Mouse (Mus musculus) cerebellum, postnatal 25 days (tissue): ENCODE measurements around the gene Cdh13.
"Not testable (repeated sequence)": the region's sequence is repeated elsewhere in the genome, so short reads cannot be mapped to it uniquely, and the experiment has no call there.

Experiments used
- DNase-seq, 2 experiments: peaks; one replicate each; pipeline ENCODE4 v3.0.0; 2021; ENCODE audit warnings: mixed read lengths in 2 of 2

The Cdh13 gene

DNA sequence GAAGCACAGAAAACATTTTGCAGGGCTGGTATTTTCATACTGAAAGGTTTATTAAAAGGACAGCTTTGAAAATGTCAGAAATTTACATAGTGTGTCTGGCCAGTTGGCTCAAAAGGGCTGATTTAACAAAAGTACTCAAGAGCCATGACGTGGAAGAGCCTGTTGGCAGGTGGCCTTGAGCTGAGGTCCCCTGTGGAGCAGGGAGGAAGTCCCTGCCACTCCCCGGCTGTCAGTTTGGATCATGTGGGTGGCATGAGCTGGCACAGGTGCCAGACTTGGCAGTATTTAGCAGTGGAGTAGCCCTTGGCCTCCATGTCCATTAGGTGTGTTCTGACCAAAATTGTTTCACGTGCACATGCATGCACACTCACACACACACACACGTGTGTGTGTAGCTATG lies 1001.4 kb downstream of the Cdh13 start:
- DNase-seq: peak; percentile 97

DNA sequence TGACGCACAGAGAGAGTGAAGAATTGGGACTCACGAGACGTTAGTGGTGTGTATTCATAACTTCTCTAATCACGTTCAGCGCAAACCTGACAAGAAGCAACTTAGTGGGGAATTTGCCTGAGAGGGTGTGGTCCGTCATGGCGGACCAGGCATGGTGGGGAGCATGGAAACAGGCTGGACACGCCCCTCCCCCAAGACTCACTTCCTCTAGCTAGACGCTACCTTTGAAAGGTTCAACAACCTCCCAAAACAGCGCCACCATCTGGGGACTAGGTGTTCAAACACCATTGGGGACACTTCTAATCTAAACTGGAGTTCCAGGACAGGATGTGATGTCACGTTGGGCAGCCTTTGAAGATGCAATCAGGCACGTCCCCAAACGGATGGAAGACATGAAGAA lies 1011.9 kb downstream of the Cdh13 start:
- no peak for DNase-seq

DNA sequence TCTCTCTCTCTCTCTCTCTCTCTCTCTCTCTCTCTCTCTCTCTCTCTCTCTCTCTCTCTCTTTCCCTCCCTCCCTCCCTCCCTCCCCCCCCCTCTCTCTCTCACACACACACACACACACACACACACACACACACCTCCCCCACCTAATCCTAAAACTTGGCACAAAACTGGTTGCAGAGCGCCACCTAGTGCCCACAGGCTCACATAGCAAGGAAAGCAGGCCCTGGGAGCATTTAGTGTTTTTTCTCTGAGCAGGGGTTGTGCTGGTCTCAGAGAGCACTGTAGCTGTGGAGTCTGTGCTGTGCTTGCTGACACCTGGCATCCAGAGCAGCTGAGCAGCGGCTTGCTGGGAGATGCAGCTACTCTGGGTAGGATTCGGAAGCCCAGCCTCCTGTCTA lies 1014.2 kb downstream of the Cdh13 start:
- DNase-seq: peak; percentile 59 to 65

DNA sequence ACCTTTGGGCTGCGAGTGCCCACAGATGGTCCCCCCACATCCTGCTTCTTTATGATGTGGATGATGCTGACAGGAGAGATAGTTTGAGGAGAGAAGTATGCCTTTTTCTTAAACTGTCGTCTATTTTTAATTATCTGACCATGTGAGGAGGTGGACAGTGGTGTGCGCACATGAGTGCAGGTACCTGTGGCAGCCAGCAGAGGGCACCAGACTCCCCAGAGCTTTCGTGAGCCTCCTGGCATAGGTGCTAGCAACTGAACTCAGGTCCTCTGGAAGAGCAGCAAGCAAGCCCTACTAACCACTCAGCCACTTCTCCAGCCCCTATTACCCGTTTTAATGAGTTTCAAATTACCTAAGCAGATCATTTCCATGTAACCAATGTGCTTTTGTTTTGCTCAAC lies 1016.8 kb downstream of the Cdh13 start:
- no peak for DNase-seq

DNA sequence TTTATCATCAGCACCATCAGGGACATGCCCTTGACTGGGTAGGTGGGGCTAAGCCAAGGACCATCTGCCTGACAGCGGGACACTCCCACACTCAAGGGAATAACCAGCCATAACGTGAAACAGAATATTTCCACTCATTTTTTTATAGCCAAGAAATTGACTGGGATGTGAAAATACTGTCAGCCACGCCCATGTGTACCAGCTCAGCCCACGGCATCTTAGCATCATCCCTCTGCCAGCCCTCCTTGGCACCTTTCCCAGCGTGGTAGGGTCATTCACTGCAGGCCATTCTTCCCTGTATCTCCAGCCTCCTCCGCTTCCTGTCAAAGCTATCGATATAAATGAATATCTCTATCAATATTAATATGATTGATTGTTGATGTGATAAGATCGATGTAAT lies 1020.7 kb downstream of the Cdh13 start:
- peak in 1 of 2 experiments; percentile 42 for DNase-seq

DNA sequence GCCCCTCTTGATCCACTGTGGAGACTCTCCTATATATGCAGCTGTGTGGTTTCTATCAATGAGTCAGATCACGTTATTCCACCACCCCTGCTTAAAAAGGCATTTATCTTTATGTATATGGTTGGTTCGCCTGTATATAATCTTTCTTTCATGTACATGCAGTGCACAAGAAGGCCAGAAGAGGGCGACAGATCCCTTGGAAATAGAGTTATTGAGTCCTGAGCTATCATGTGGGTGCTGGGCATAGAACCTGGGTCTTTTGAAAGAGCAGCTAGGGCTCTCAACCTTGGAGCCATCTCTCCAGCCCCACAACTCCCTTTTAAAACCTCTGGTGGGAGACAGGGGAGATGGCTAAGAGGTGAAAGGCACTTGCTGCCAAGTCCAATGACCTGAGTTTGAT lies 1027.9 kb downstream of the Cdh13 start:
- peak in 1 of 2 experiments; percentile 32 for DNase-seq

DNA sequence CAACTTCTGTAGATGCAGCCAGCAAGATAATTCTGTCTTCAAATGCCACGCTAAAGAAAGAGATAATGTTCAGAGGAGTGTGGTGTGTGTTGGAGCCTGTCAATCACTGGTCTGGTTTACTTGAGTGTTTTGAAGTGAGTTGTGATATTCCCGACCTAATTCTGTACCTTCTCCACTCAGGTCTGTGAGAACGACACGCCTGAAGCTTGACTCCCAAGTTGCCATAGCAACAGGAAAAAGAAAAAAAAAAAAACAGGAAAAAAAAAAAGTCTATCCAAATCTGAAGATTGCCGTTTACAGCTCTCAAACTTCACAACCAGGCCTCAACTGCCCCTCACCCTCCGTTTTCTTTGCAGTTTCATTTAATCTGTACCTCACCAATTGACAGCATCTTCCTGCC lies 1039.7 kb downstream of the Cdh13 start:
- no peak for DNase-seq

DNA sequence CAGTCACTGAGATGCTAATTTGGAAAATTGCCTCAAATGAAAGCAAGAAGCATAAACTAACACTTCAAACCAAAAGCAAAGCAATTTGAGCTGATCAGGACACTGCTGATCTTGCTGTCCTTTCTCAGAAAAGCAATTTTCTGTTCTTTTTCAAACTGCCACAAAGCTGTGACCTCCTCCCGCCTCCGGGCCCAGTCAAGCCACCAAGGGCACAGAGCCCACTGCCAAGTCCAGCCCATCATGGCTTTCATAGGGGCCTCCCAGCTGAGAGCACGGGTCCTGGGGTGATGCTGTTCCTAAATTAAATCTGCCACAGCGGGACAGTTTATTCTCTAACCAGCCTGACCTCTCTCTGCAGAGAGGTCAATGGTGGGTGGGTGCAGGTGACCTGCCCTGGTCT lies 1056.0 kb downstream of the Cdh13 start:
- no peak for DNase-seq

DNA sequence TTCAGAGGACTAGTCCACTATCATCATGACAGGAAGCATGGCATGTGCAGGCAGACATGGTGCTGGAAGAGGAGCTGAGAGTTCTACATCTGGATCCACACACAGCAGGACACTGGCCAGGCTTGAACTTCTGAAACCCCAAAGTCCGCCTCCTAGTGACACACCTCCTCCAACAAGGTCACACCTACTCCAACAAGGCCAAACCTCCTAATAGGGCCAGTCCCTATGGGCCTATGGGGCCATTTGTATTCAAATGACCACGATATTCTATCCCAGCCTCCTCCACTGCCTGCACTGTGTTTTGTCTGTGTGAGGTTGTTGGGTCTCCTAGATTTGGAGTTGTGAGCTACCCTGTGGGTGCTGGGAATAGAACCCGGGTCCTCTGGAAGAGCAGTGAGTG lies 1060.1 kb downstream of the Cdh13 start:
- no peak for DNase-seq

DNA sequence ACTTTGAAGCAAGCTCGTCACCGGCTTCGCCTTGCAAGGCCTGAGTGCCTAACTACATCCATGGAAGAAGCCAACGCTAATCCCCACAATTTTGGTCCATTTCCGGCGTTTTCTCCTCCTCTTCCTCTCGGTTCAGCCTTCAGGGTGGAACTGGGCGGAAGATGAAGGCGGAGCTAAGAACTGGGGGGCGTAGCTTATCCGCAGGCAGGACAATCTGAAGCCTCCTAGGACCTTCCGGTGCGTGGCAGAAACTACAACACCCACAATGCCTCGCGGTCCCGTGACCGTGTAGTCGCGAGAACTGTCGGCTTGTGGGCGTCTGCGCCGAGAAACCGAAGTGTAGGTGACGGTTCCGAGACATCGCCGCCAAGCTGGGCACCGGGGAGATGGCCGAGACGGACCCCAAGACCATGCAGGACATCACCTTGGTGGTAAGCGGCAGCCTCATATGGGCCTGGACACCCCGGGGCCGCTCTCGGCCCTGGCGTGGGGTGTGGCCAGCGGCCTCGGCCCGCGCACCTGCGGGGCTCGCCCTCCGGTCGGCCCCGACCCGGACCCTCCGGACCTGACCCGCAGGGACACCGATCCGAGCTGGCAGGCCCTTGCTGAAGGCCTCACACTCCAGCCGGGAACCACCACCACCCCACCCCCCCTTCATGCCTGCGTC lies 1060.8 kb downstream of the Cdh13 start, which contains the start of gene Hsbp1:
Hsbp1 (plus strand) TSS at position 299 of the 667 bp plus-strand sequence.
- peak; percentile 95 to 98 for DNase-seq

DNA sequence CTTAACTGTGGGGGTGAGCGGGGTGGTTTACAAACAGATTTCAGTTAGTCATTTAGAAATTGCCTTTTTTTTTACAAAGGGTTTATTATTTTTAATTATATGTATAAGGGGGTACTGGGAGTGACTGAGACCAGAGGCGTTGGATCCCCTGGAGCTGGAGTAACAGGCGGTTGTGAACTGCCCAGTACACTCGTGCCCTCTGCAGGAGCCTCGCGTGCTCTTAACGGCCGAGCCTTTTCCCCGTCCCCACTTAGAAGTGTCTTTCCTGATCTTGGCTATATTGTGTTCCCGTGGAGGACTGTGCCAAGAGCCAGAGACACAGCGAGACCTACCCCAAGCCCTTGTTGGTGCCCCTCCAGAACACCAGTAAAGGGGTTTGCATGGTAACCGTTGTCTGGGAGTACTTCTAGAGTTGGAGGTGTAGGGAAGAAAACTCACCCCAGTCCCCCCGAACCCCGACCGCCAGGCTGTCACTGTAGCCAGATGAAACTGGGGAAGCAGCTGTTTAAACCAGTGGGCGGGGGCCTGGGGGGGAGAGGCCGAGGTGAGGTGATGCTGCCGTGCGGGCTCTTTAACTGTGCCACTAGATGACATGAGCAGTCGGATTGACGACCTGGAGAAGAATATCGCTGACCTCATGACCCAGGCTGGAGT lies 1061.6 kb downstream of the Cdh13 start:
- DNase-seq: no peak

DNA sequence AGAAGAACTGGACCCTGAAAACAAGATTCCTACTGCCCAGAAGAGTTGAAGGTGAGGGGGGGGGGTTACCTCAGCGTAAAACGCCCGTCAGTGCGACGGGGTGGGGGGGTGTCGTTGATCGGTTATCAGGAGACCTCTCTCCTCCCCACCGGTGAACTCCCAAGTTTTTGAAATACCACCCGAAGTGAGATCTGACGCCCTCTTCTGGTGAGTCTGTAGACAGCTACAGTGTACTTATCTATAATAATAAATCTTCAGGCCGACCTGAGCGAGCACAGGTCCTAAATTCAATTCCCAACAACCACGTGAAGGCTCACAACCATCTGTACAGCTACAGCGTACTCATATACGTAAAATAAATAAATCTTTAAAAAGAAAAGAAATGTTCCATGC lies 1062.1 kb downstream of the Cdh13 start:
- DNase-seq: no peak

DNA sequence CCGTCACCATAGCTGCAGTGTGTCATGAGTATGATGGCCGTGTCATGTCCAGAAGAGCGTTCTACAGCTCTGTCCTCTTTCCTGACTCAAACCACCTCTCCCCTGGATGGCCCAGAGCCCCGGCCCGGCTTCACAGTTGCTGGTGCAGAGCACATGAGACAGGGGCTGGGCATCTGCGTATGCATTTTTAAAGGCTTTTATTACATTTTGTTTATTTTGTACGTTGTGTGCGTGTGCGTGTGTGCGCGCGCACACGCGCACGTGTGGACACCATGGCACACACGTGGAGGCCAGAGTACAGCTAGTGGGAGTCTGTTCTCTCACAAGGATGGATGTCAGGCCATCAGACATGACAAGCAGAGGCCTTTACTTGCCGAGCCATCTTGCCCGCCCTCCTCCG lies 1068.1 kb downstream of the Cdh13 start:
- DNase-seq: no peak

DNA sequence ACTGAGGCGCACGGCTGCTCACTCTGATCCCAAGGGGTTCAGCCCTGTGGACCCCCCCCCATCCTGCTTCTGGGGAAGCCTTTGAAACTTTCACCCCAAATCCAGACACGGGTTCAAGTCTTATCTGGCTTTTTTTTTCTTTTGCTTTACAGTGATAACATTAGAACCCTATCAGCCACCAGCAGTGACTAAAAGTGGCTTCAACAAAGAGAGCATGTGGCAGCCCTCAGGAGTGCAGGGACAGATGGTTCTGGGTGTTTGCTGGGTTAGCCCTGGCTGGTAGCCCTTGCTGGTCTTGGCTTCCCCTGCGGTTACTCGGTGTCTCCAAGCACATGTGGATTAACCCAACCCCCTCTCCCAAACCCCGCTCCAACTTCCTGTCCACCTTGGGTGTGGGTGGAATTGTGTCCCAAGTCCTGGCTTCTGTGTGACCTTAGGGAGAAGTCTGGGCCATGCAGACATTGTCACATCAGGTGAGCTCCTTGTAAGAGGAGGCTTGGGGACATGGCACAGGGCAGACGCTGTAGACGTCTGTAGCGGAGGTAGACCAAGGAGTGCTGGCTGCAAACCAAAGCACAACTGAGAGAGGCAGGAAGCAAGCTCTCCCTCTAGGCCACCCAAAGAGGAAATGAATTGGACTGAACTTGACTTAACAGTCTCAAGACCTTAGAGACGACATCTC lies 1069.6 kb downstream of the Cdh13 start:
- peak; percentile 42 to 60 for DNase-seq

DNA sequence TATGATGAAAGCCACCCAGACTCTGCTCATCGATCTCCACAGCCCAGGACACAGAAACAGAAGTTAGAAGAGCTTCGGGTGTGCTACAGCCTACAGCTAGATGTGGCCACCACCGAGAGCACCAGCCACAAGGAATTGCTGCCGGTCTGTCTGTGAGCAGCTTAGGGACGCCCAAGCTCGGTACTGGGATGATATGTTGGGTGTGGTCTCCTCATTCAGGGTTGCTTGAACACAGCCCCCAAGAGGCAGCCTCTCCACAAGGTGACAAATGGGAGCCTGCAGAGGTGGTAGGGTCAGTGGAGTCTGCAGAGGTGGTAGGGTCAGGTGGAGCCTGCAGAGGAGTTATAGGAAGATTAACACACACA lies 1070.1 kb downstream of the Cdh13 start:
- DNase-seq: no peak

DNA sequence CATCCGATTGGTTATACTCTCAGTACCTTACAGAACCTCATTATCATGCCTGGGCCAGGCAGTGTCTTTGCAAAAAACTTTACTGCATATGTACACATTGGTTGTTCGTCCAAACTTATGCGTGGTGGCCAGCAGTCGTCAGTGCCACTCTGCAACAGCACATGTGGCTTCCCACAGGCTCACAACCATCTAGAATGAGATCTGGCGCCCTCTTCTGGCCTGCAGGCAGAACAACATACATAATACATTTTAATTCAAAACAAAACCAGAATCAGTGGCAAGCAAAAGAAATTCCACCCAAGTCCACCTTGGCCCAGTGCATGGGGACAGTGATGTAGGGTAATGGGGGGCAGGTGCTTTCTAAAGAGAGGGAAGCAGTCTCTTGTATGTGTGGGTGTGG lies 1073.1 kb downstream of the Cdh13 start:
- DNase-seq: not testable (repeated sequence)

DNA sequence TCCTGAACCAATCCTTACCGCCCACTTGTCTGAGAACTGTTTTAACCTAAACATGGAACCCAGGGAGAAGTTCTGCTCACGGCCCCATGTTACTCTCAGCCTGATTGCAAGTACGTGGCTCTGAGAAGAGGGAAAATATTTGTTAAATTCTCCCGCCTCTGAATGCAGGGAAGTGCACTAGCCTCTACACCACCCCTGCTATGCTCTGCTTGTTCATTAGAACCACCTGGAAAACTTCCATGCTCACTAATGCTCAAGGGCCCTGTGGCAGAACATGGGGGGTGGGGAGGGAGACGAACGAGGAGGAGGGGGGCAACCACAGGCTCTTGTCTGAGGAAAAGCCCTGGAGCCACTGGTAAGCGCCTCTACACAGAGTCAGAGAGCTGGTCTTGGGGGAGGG lies 1074.6 kb downstream of the Cdh13 start:
- no peak for DNase-seq

DNA sequence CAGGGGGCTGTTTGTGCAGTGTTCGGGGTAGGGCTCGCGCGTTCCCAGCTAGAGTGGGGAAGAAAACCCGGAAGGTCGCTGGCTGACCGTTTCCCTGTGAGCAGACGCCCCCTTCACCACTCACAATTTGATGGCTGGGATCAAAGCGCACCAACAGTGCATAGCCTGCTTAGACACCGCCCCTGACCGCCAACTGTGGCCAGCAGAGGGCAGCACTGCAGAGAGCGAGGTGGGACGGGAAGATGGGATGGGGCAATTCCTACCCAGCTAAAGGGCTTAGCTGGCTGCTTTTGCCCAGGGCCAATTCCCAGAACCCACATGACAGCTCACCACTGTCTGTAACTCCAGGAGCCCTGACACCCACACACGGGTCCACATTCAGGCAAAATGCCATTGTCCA lies 1075.3 kb downstream of the Cdh13 start:
- DNase-seq: peak in 1 of 2 experiments; percentile 67

DNA sequence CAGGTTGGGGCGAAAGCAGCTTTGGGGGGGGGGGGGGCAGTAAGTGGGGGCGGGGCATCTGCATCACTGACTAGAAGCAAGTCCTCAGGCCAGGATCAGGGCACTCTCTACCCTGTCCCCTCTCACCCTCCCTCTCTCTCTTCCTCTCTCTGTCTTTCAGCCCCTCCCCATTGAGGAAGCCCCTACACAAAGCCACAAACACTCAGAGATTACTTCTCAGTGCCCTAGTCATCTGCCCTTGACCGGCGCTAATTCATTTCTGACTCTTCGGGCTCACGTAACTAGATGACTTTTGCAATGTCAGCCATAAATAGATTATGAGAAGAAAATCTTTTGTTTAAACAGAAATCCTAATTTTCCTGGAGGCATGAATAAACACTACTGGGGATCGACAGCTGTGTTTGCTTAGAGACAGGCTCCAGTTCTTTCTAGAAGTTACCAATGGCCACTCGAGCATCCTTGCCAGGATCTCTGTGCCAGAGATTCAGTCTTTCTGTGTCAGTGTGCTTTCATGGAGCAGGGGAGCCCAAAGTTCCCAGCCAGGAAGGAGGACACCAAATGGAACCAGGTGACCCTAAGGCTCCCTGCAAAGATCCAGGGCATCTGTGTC lies 1077.3 kb downstream of the Cdh13 start:
- DNase-seq: no peak
